In the genomic region with DNA sequence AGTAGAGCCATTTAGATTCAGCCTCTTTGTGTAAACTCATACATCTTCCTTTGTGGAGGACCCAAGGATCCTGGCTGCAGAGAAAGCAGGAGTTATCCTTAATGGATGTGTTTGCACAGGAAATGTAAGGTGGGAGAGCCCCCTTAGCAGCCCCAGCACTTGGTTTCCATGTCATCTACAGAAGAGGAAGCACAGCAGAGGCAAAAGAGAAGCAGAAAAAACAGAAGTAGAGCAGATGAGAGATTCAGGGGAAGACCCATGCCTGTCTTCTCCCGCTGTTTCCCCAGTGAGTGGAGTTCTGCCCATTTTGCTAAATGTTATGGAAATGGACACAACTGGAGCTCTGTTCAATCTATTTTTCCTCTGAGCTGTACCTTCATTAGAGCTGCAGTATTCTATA, we compare ENCODE assay signal across 29 mouse cellular contexts. TPM values are rescaled to one million over a fixed set of nuclear protein-coding genes. Genes with fewer than 3 reads are reported as not detected.
DNase-seq lines count a peak whose midpoint lies in the region; ATAC-seq and TF ChIP-seq lines count a peak whose summit lies in the region.
"Had no signal": no experiment of that assay in that cellular context is flagged by ENCODE, and none has a peak within 500 bp of the region (broad histone marks: within the 10 kb centered on the region; RNA-seq: fewer than 3 reads in every experiment).

No protein-coding gene starts in this region.

- TF ChIP-seq POLR2A in CH12.LX (IDR thresholded peaks at IDR 0.05; ENCODE audit: low read depth, low read length): no peak

- TF ChIP-seq CTCF in CH12.LX (conservative IDR thresholded peaks at IDR 0.05 in 1 of 2, IDR thresholded peaks at IDR 0.05 in 1 of 2; ENCODE audit: low read depth in 2 of 2, low read length in 2 of 2): no peak

- no peak overlapping the region for H3K4me2 ChIP-seq in CH12.LX (ENCODE audit: insufficient read depth, low read depth, poor library complexity, severe bottlenecking)
- H3K4me2 ChIP-seq in intestine, embryonic 16.5 days (ENCODE audit: low read depth, low read length): no peak overlapping the region
- H3K4me2 ChIP-seq: embryonic facial prominence, embryonic 13.5 days; forebrain, embryonic 12.5 days; forebrain, embryonic 15.5 days; heart, embryonic 12.5 days; heart, embryonic 15.5 days; hindbrain, embryonic 14.5 days had no signal

- peak; percentile 62 for TF ChIP-seq EP300 in CH12.LX (IDR thresholded peaks at IDR 0.05; ENCODE audit: low read length)

- no peak overlapping the region for H3K27ac ChIP-seq in CH12.LX (ENCODE audit: insufficient read depth, low read depth)
- no peak overlapping the region for H3K27ac ChIP-seq in intestine, embryonic 16.5 days (ENCODE audit: low read length)
- H3K27ac ChIP-seq: embryonic facial prominence, embryonic 10.5 days; embryonic facial prominence, embryonic 13.5 days; forebrain, embryonic 12.5 days; forebrain, embryonic 15.5 days; heart, embryonic 15.5 days; hindbrain, embryonic 14.5 days; hindbrain, postnatal 0 days had no signal

- H3K79me2 ChIP-seq in CH12.LX (replicated peaks; ENCODE audit: control insufficient read depth, extremely low read depth, insufficient read depth, poor library complexity, severe bottlenecking): no peaks in the 10 kb centered on the region

- in situ Hi-C loops in CH12.LX (cut with MboI; ENCODE audit: low pct_ligation_motif_present, low pct_unique_long_range_greater_than_20kb, low sequenced_read_pairs): no loop called here

- WGBS in intestine, embryonic 16.5 days: 72% methylated on average over 1 of the region's 1 CpGs

- dilution Hi-C loops in CH12.LX (cut with MboI; ENCODE audit: extremely low pct_ligation_motif_present, extremely low pct_unique_long_range_greater_than_20kb, low sequenced_read_pairs): no loop called here

- H3K4me1 ChIP-seq in CH12.LX (ENCODE audit: control insufficient read depth in 1 of 2, insufficient read depth in 2 of 2): peaks cover 6 to 20% of the 10 kb centered on the region in 2 experiments; a peak in 3 of 4 replicates
- no peaks in the 10 kb centered on the region for H3K4me1 ChIP-seq in intestine, embryonic 16.5 days (ENCODE audit: control insufficient read depth, insufficient read depth, low read length)
- H3K4me1 ChIP-seq: embryonic facial prominence, embryonic 10.5 days; embryonic facial prominence, embryonic 13.5 days; forebrain, embryonic 12.5 days; forebrain, embryonic 15.5 days; heart, embryonic 12.5 days; heart, embryonic 15.5 days had no signal

- H3K27me3 ChIP-seq in CH12.LX (replicated peaks): no peaks in the 10 kb centered on the region
- no peaks in the 10 kb centered on the region for H3K27me3 ChIP-seq in splenic B cell, adult 2 months (ENCODE audit: control insufficient read depth, insufficient read depth, low read length, poor library complexity, severe bottlenecking)
- no peaks in the 10 kb centered on the region for H3K27me3 ChIP-seq in intestine, embryonic 16.5 days (replicated peaks; ENCODE audit: control insufficient read depth, insufficient read depth, low read length)
- H3K27me3 ChIP-seq: embryonic facial prominence, embryonic 13.5 days; forebrain, embryonic 12.5 days; forebrain, embryonic 15.5 days; heart, embryonic 12.5 days; heart, embryonic 15.5 days had no signal

- H3K36me3 ChIP-seq in CH12.LX (replicated peaks in 1 of 2; ENCODE audit: control insufficient read depth in 1 of 2, insufficient read depth in 1 of 2, low read length in 1 of 2): no peaks in the 10 kb centered on the region
- no peaks in the 10 kb centered on the region for H3K36me3 ChIP-seq in splenic B cell, adult 2 months (ENCODE audit: control insufficient read depth, insufficient read depth, low read length, poor library complexity, severe bottlenecking)
- no peaks in the 10 kb centered on the region for H3K36me3 ChIP-seq in intestine, embryonic 16.5 days (ENCODE audit: control insufficient read depth, insufficient read depth, low read length)
- H3K36me3 ChIP-seq: embryonic facial prominence, embryonic 10.5 days; embryonic facial prominence, embryonic 13.5 days; forebrain, embryonic 12.5 days; forebrain, embryonic 15.5 days; G1E; heart, embryonic 12.5 days; heart, embryonic 15.5 days had no signal

- no peak overlapping the region for H3K9ac ChIP-seq in CH12.LX (ENCODE audit: insufficient read depth, low read depth)
- H3K9ac ChIP-seq in intestine, embryonic 16.5 days (ENCODE audit: low read depth, low read length): no peak overlapping the region
- H3K9ac ChIP-seq: embryonic facial prominence, embryonic 13.5 days; forebrain, embryonic 12.5 days; forebrain, embryonic 15.5 days; heart, embryonic 12.5 days; heart, embryonic 15.5 days; hindbrain, embryonic 14.5 days had no signal

- DNase-seq in A20 (ENCODE audit: low read depth, low spot score) (peak; percentile 37), CH12.LX (ENCODE audit: extremely low read depth) (peak; percentile 45)
- peak; percentile 22 for DNase-seq in splenic B cell, adult 2 months (ENCODE audit: low read depth, low spot score)
- no peak for DNase-seq in lung, adult 18-20 months
- DNase-seq: adrenal gland, adult 2 months; adrenal gland, postnatal 14 days; cerebellum, adult 11 months; cerebellum, adult 2 months; cerebellum, adult 9-11 months; cerebellum, postnatal 25 days; embryo, embryonic 11 days; gastrocnemius, postnatal 10 days; gastrocnemius, postnatal 36 days; heart, adult 18-20 months; heart, postnatal 10 days; heart, postnatal 4 days had no signal

- TF ChIP-seq RAD21 in CH12.LX (IDR thresholded peaks at IDR 0.05; ENCODE audit: low read depth, low read length): no peak

- no peak overlapping the region for H3K4me3 ChIP-seq in CH12.LX (replicated peaks in 1 of 3; ENCODE audit: low read depth in 2 of 3, low read length in 2 of 3, poor library complexity in 1 of 3)
- no peak overlapping the region for H3K4me3 ChIP-seq in intestine, embryonic 16.5 days (ENCODE audit: low read length)
- H3K4me3 ChIP-seq: embryonic facial prominence, embryonic 10.5 days; embryonic facial prominence, embryonic 13.5 days; erythroblast, embryonic 14.5 days; forebrain, embryonic 12.5 days; forebrain, embryonic 15.5 days; heart, embryonic 12.5 days; heart, embryonic 15.5 days had no signal

- peak; percentile 70 for ATAC-seq in granulocyte monocyte progenitor cell, adult 5-6 weeks (replicated peaks; ENCODE audit: poor library complexity, severe bottlenecking)
- no peak for ATAC-seq in intestine, embryonic 16.5 days
- ATAC-seq: forebrain, embryonic 15.5 days; hindbrain, postnatal 0 days; inflammation-experienced regulatory T-cells, adult 6 months had no signal

- peaks cover 5% of the 10 kb centered on the region for H3K9me3 ChIP-seq in CH12.LX (replicated peaks; ENCODE audit: low read length)
- H3K9me3 ChIP-seq in intestine, embryonic 16.5 days (ENCODE audit: control insufficient read depth, low read length): no peaks in the 10 kb centered on the region
- H3K9me3 ChIP-seq: embryonic facial prominence, embryonic 10.5 days; embryonic facial prominence, embryonic 13.5 days; forebrain, embryonic 12.5 days; forebrain, embryonic 15.5 days; G1E; heart, embryonic 15.5 days had no signal

TF ChIP-seq in CH12.LX, 34 proteins besides CTCF, POLR2A, EP300 and RAD21 (continues in another document):
- no peak for TF ChIP-seq ZC3H11A (IDR thresholded peaks at IDR 0.05; ENCODE audit: low read depth, low read length)
- no peak for TF ChIP-seq NRF1 (IDR thresholded peaks at IDR 0.05; ENCODE audit: low read depth, low read length)
- TF ChIP-seq MYC (IDR thresholded peaks at IDR 0.05; ENCODE audit: low read depth, low read length): no peak
- no peak for TF ChIP-seq MAX (IDR thresholded peaks at IDR 0.05; ENCODE audit: low read length)
- TF ChIP-seq MXI1 (IDR thresholded peaks at IDR 0.05; ENCODE audit: low read depth, low read length): no peak
- TF ChIP-seq ZKSCAN1 (IDR thresholded peaks at IDR 0.05; ENCODE audit: borderline replicate concordance, low read depth, low read length): no peak
- no peak for TF ChIP-seq UBTF (IDR thresholded peaks at IDR 0.05; ENCODE audit: low read depth, low read length)
- no peak for TF ChIP-seq SMC3 (IDR thresholded peaks at IDR 0.05; ENCODE audit: low read depth, low read length)
- no peak for TF ChIP-seq TBP (conservative IDR thresholded peaks at IDR 0.05; ENCODE audit: low read depth, low read length)
- TF ChIP-seq E2F4 (IDR thresholded peaks at IDR 0.05; ENCODE audit: insufficient replicate concordance, low read depth, low read length): no peak
- no peak for TF ChIP-seq USF1 (IDR thresholded peaks at IDR 0.05; ENCODE audit: low read depth, low read length)
- peak; percentile 40; the same call in 1 of the 2 replicates for TF ChIP-seq ZNF384 (IDR thresholded peaks at IDR 0.05; ENCODE audit: low read depth, low read length)
- TF ChIP-seq TCF12 (IDR thresholded peaks at IDR 0.05; ENCODE audit: low read depth, low read length): no peak
- TF ChIP-seq IRF4 (IDR thresholded peaks at IDR 0.05; ENCODE audit: low read depth, low read length): peak; percentile 28; the same call in 1 of the 2 replicates
- TF ChIP-seq ETS1 (conservative IDR thresholded peaks at IDR 0.05; ENCODE audit: low read depth, low read length): no peak; the same call in 1 of the 2 replicates
- TF ChIP-seq SIN3A (IDR thresholded peaks at IDR 0.05; ENCODE audit: low read length): 0 out of 2 replicates have a peak, but pooled peaks have one; percentile 25
- no peak for TF ChIP-seq JUN (IDR thresholded peaks at IDR 0.05; ENCODE audit: insufficient read depth, low read depth, low read length)
- no peak for TF ChIP-seq PAX5 (IDR thresholded peaks at IDR 0.05; ENCODE audit: low read length)
- no peak for TF ChIP-seq NELFE (IDR thresholded peaks at IDR 0.05; ENCODE audit: low read depth, low read length)
- no peak for TF ChIP-seq RCOR1 (conservative IDR thresholded peaks at IDR 0.05; ENCODE audit: low read depth, low read length)
- no peak for TF ChIP-seq USF2 (conservative IDR thresholded peaks at IDR 0.05; ENCODE audit: low read depth, low read length)

RNA-seq across cellular contexts. Expression of a gene that starts 57.8 kb away (rescaled TPM):
- total RNA-seq in CH12.LX (2012; rRNA removed) (2.4 and 2.7 TPM in 2 replicates), CH12.LX (2014; rRNA removed) (0.83 and 1.1 TPM in 2 replicates)
- polyA plus RNA-seq in CH12.LX (2012; ENCODE audit: insufficient read length, low read depth): 2.9 and 3.3 TPM in 2 replicates
- total RNA-seq in granulocyte monocyte progenitor cell, adult 5-6 weeks (2014; fragmentation: Nextera tagmentation): 1.0 and 1.5 TPM in 2 replicates
- 1.3 and 1.5 TPM in 2 replicates for total RNA-seq in granulocyte monocyte progenitor cell, adult 5-6 weeks (2017)
- polyA plus RNA-seq in intestine, embryonic 16.5 days (2015; fragmentation: Nextera tagmentation; extraction: Ambion mirVana): 0.68 and 0.73 TPM in 2 replicates
- polyA plus RNA-seq: erythroblast, embryonic 14.5 days; G1E had no signal

RNA-seq across cellular contexts. Expression of a gene that starts 58.5 kb away (rescaled TPM):
- total RNA-seq in CH12.LX (2012; rRNA removed): 13.9 and 15.9 TPM in 2 replicates
- total RNA-seq in CH12.LX (2014; rRNA removed): 11.0 and 12.4 TPM in 2 replicates
- 17.5 and 18.3 TPM in 2 replicates for polyA plus RNA-seq in CH12.LX (2012; ENCODE audit: insufficient read length, low read depth)
- total RNA-seq in granulocyte monocyte progenitor cell, adult 5-6 weeks (2014; fragmentation: Nextera tagmentation): 18.5 and 23.2 TPM in 2 replicates
- 22.2 and 26.5 TPM in 2 replicates for total RNA-seq in granulocyte monocyte progenitor cell, adult 5-6 weeks (2017)
- 13.9 and 16.6 TPM in 2 replicates for polyA plus RNA-seq in intestine, embryonic 16.5 days (2015; fragmentation: Nextera tagmentation; extraction: Ambion mirVana)

Comparison
In these comparisons a context has a peak if more than half of its experiments do, and no peak if none do; other contexts are left out.
1. DNase-seq: peak in A20 (single experiment), CH12.LX (single experiment) and splenic B cell, adult 2 months (single experiment); none in lung, adult 18-20 months (0 of 2).